Mouse (Mus musculus) limb, embryonic 14.5 days (tissue): Measurements from ENCODE around the gene Akap13. TPM values are rescaled to one million over a fixed set of nuclear protein-coding genes. Genes with fewer than 3 reads are reported as not detected.
A peak's percentile ranks its signal among the peaks of the same experiment; 100 is the strongest.

Source experiments
- ATAC-seq: fragments of 200-750 bp; cut with Nextera tagmentation; 2 replicates; pipeline ENCODE4 v1.8.0; 2017; ENCODE audit warnings: low read depth, moderate number of reproducible peaks, moderate TSS enrichment; ENCODE audit not compliant: low FRiP score
- DNase-seq: peaks from one replicate; pipeline ENCODE4 v3.0.0-alpha.2; 2015; ENCODE audit warnings: low spot score
- H3K27ac ChIP-seq: fragments of 300-500 bp; sonication (generic); replicated peaks from 2 replicates; pipeline ENCODE4 v1.5.1; 2014; ENCODE audit warnings: low read depth, mild to moderate bottlenecking, low read length, moderate library complexity, mixed read lengths
- H3K27me3 ChIP-seq: fragments of 300-500 bp; sonication (generic); 2 replicates; pipeline ENCODE4 v1.6.1; 2014; ENCODE audit warnings: low read length, mixed read lengths; ENCODE audit not compliant: control insufficient read depth, insufficient read depth
- H3K36me3 ChIP-seq: fragments of 300-500 bp; sonication (generic); 2 replicates; pipeline ENCODE4 v1.6.1; 2014; ENCODE audit warnings: mild to moderate bottlenecking, low read length, moderate library complexity, mixed read lengths; ENCODE audit not compliant: control insufficient read depth, insufficient read depth
- H3K4me1 ChIP-seq: fragments of 300-500 bp; sonication (generic); 2 replicates; pipeline ENCODE4 v1.6.1; 2014; ENCODE audit warnings: antibody characterized with exemption, low read length, mixed read lengths; ENCODE audit not compliant: control insufficient read depth, insufficient read depth
- H3K4me2 ChIP-seq: fragments of 300-500 bp; sonication (generic); replicated peaks from 2 replicates; pipeline ENCODE4 v1.6.1; 2014; ENCODE audit warnings: low read depth, mild to moderate bottlenecking, low read length, moderate library complexity; ENCODE audit not compliant: severe bottlenecking
- H3K4me3 ChIP-seq: fragments of 300-500 bp; sonication (generic); replicated peaks from 2 replicates; pipeline ENCODE4 v1.5.1; 2014; ENCODE audit warnings: low read length
- H3K9ac ChIP-seq: fragments of 300-500 bp; sonication (generic); 2 replicates; pipeline ENCODE4 v1.6.1; 2014; ENCODE audit warnings: mild to moderate bottlenecking, low read depth, low read length, moderate library complexity; ENCODE audit not compliant: severe bottlenecking
- H3K9me3 ChIP-seq: fragments of 300-500 bp; sonication (generic); 2 replicates; pipeline ENCODE4 v1.6.1; 2016; ENCODE audit warnings: low read length; ENCODE audit not compliant: control insufficient read depth
- POLR2A ChIP-seq: fragments of 200-500 bp; IDR thresholded peaks from 2 replicates; pipeline ENCODE4 v1.8.0; 2012; ENCODE audit warnings: inconsistent platforms, mild to moderate bottlenecking, moderate library complexity, borderline replicate concordance; ENCODE audit not compliant: insufficient read depth, insufficient read length; ENCODE audit errors: extremely low read depth
- WGBS: fragments of 180-500 bp; shearing (Covaris S2); extraction: QIAGEN DNeasy Blood & Tissue Kit; methylation state at CpG from one replicate; pipeline ENCODE4 v1.1.7; 2014; 5-methylcytosine and 5-hydroxymethylcytosine counted together
- polyA plus RNA-seq, 2 experiments: library from polyadenylated mRNA; depleted of rRNA in 1 of 2; stranded (reverse) in 1 of 2; unstranded in 1 of 2; fragments of >200 nt; fragmentation: Nextera tagmentation in 1 of 2; extraction: Ambion mirVana in 1 of 2; gene quantifications; 2 replicates each; pipeline versions ENCODE4 v1.2.1 to v1.2.3; 2012 to 2014

Gene Akap13
- polyA plus RNA-seq, 2 experiments: 18.7 to 51.4 TPM

DNA sequence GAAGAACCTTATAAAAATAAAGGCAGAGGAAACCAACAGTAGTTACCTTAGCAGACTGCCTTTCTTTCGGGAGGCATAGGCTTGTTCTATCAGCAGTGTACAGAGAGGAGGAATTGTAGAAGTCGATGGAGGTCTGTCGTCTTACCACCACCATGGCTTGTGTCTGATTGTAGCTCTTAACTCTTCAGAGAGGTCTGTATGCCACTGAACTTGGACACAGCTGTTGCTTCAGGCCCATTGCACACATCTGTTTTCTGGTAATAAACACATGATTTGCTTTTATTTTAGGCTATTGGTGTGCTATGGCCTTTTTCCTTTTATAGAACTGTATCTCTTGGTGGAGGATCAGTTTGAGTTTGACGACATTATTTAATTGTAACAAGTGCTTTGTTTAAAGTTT is 51.3 kb downstream of the Akap13 start:
- DNase-seq (no peak), ATAC-seq (no peak)
- WGBS: 56% methylated on average over 4 of the region's 4 CpGs
- H3K4me3 ChIP-seq: no peak overlapping the region
- no peaks in the 10 kb centered on the region for H3K27me3 ChIP-seq
- H3K4me2 ChIP-seq: no peak overlapping the region
- H3K9me3 ChIP-seq: no peaks in the 10 kb centered on the region
- H3K4me1 ChIP-seq: peaks cover 6% of the 10 kb centered on the region; the same call in 1 of the 2 replicates
- H3K9ac ChIP-seq: no peak overlapping the region
- H3K27ac ChIP-seq: no peak overlapping the region
- no peak for TF ChIP-seq POLR2A
- no peaks in the 10 kb centered on the region for H3K36me3 ChIP-seq

- Histone ChIP-seq H3K27me3 (no peaks in the 10 kb centered on the region), H3K4me2 (no peak overlapping the region), H3K4me1 (peaks cover 6% of the 10 kb centered on the region; the same call in 1 of the 2 replicates), H3K36me3 (no peaks in the 10 kb centered on the region), H3K9me3 (no peaks in the 10 kb centered on the region), H3K4me3 (no peak overlapping the region), H3K9ac (no peak overlapping the region), H3K27ac (no peak overlapping the region)
- ATAC-seq (no peak), DNase-seq (no peak)
- TF ChIP-seq POLR2A: no peak
- WGBS: 60% methylated on average over 5 of the region's 5 CpGs
These were observed 53.9 kb downstream of the Akap13 start for GRCm38 (mm10) chr7:75509085-75509873.

GRCm38 (mm10) chr7:75515472-75515871 is 60.1 kb downstream of the Akap13 start:
- Histone ChIP-seq H3K9ac (no peak overlapping the region), H3K4me3 (no peak overlapping the region), H3K9me3 (no peaks in the 10 kb centered on the region), H3K27ac (no peak overlapping the region), H3K36me3 (no peaks in the 10 kb centered on the region), H3K4me2 (no peak overlapping the region), H3K27me3 (no peaks in the 10 kb centered on the region), H3K4me1 (peaks cover 9% of the 10 kb centered on the region; the same call in 1 of the 2 replicates)
- TF ChIP-seq POLR2A: no peak
- 70% methylated on average over 6 of the region's 6 CpGs for WGBS
- ATAC-seq (0 out of 2 replicates have a peak, but pooled peaks have one; percentile 12), DNase-seq (no peak)

DNA sequence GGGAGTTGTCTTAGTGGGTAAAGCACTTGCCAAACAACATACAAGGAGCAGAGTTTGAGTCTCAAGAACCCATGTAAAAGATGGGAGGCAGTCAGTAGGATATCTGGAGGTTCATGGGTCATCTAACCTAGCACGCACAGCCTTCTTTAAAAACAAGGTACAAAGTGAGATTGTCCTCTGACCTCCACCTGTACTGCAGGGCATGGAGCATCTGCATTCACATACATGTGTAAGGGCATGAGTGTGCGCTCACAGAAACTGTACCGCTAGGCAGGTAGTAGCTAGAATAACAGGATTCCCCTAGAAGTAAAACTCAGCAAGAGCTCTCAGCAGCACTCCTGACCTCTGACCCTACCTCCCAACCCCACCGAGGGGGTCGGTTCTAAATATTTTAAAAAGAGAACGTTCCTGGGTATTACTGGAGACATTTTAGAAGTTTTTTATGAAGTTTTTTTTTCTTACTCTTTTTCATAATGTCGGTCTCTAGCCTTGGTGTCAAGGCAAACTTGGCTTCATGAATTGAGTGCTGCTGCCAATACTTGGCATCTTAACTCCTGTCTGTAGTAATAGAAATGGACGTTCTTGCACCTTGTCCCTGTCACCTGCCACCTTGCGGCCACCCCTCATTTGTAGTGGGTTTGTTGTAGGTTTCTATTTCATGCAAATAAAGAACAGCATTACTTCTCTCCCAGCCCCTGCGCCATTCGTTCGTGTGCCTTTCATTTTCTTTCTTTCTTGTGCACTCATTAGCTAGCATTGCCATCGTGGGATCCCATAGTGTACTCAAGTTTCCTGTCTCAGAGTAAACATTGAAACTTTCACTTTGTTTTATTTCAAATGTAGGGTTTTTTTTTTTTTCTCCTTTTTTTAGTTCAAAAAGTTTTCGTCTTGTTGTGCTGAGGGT is 61.6 kb downstream of the Akap13 start:
- H3K4me3 ChIP-seq: no peak overlapping the region
- DNase-seq: no peak
- H3K27me3 ChIP-seq: no peaks in the 10 kb centered on the region
- no peak for ATAC-seq
- H3K9me3 ChIP-seq: no peaks in the 10 kb centered on the region
- H3K4me2 ChIP-seq: no peak overlapping the region
- H3K9ac ChIP-seq: no peak overlapping the region
- H3K27ac ChIP-seq: no peak overlapping the region
- peaks cover 13% of the 10 kb centered on the region for H3K4me1 ChIP-seq
- 84% methylated on average over 14 of the region's 14 CpGs for WGBS
- TF ChIP-seq POLR2A: no peak
- H3K36me3 ChIP-seq: no peaks in the 10 kb centered on the region

- no peak for DNase-seq
- H3K4me2 ChIP-seq: no peak overlapping the region
- H3K27me3 ChIP-seq: no peaks in the 10 kb centered on the region
- H3K4me1 ChIP-seq: peaks cover 9% of the 10 kb centered on the region
- WGBS: 73% methylated on average over 6 of the region's 6 CpGs
- TF ChIP-seq POLR2A: no peak
- H3K4me3 ChIP-seq: no peak overlapping the region
- H3K9ac ChIP-seq: no peak overlapping the region
- H3K27ac ChIP-seq: no peak overlapping the region
- H3K9me3 ChIP-seq: no peaks in the 10 kb centered on the region
- ATAC-seq: no peak
- H3K36me3 ChIP-seq: no peaks in the 10 kb centered on the region
These were observed 65.2 kb downstream of the Akap13 start for GRCm38 (mm10) chr7:75520531-75520930.
